Mouse (Mus musculus): ENCODE data around the gene Colec11.

- TF ChIP-seq POLR2A (IDR thresholded peaks at IDR 0.05; ENCODE audit: borderline replicate concordance, control insufficient read depth, low read depth, low read length) (no peak), CTCF (IDR thresholded peaks at IDR 0.05; ENCODE audit: control insufficient read depth, insufficient read depth, low read length) (no peak)
Measured at GRCm38 (mm10) chr12:28597699-28598098, 25.5 kb downstream of the Colec11 start.

Data from bone marrow, adult 2 months (tissue).